Mouse (Mus musculus): ENCODE data around the gene Cutal. TPM values are rescaled to one million over a fixed set of nuclear protein-coding genes. Genes with fewer than 3 reads are reported as not detected.

Cutal gene
- polyA plus RNA-seq, 1 experiment from 2014 or later = 0.75 TPM

DNA sequence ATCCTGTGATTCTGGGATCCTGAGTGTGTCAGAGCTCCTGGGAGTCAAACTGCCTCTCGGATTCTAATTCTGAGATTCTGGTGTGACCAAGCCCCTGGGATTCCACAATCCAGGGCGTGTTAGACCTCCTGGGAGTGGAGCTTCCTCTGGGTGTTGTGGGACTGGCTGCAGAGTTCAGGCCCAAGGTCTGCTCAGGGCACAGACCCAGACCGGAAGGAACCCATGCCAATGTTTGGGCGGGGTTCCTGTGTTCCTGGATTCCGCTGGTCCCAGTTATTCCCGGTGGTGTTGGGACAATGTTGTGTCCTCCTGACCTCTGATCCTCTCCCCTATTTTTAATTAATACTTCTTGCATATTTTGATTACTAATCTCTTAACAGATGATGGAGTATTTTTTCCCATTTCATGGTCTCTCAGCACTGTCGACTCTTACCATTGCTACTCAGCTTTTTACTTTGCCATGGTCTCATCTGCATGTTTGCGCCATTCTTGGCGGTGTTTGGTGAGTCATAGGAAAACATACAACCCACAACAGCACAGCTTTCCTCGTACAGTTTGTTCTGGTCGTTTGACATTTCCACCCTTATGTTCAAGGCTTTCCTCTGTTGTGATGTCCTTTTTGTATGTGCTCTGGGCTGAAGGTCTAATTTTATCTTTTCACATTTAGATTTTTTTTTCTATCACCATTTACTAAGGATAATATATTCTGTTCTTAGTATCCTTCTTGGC lies 30.8 kb upstream of the Cutal start:
- Histone ChIP-seq H3K4me2 (no peak overlapping the region), H3K9ac (no peak overlapping the region), H3K36me3 (no peaks in the 10 kb centered on the region), H3K27me3 (0 out of 2 replicates have a peak, but pooled peaks cover 2% of the 10 kb centered on the region), H3K9me3 (no peaks in the 10 kb centered on the region), H3K27ac (no peak overlapping the region), H3K4me1 (no peaks in the 10 kb centered on the region), H3K4me3 (no peak overlapping the region)
- no peak for ATAC-seq (ENCODE audit: borderline replicate concordance, extremely low read depth, low FRiP score, low TSS enrichment)
- 71% methylated on average over 11 of the region's 11 CpGs for WGBS

DNA sequence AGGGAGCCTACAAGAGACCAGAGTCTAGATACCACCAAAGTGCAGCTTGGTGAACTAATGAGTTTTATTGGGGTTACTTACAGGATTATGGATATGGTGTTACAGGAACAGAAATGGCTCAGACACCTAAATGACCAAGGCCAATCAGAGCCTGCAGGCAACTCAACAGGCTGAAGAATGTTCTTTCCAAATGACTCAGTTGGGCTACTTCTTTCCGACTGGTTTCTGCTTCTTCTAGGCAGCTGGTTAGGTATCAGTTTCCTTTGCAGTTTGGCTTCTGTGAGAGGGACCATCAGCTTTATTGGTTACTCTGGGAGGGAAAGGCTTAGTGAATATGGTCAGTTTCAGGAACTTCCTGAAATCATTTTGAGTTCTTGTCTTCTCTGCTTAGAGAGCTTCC lies 26.5 kb upstream of the Cutal start:
- H3K4me1 ChIP-seq = no peaks in the 10 kb centered on the region
- no peak overlapping the region for H3K4me3 ChIP-seq
- H3K27me3 ChIP-seq = no peaks in the 10 kb centered on the region
- ATAC-seq (ENCODE audit: borderline replicate concordance, extremely low read depth, low FRiP score, low TSS enrichment) = no peak
- peaks cover 30% of the 10 kb centered on the region for H3K36me3 ChIP-seq
- H3K9me3 ChIP-seq = no peaks in the 10 kb centered on the region
- H3K9ac ChIP-seq = no peak overlapping the region
- 83% methylated on average over 1 of the region's 1 CpGs for WGBS
- H3K4me2 ChIP-seq = no peak overlapping the region
- no peak overlapping the region for H3K27ac ChIP-seq

DNA sequence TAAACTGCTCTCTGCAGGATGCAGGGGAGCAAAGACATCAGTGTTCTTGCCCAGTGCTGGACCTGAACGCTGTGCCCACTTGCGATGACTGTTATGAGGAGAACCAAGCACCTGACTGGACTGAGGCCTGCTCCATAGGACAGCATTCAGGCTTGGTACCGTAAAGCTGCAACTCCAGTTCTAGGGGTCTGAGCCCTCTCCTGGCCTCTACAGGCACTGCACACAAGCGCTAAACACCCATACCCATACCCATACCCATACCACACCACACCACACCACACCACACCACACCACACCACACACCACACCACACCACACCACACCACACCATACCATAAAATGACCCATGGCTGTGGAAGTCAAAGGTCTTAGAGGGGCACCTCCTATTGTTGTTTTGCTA lies 18.9 kb upstream of the Cutal start:
- 90% methylated on average over 4 of the region's 4 CpGs for WGBS
- H3K27ac ChIP-seq = no peak overlapping the region

DNA sequence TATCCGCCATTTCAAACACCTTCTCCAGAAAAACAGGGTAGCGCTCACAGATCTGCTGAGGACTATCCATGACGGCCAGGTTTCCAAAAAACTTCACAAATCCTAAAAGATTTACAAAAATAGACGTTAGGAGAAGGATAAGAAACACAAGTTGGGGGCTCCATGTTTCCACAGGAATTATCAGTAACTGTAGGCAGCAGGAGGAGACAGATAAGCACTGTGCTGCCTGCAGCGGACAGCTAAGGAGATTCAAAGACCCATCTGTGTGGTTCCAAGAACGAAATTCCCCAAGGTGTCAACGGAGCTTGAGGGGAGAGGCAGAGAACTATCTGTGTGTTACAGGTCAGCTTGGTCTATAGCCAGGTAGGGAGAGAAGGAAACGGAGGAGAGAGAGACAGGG lies 16.5 kb upstream of the Cutal start:
- Histone ChIP-seq H3K4me3 (no peak overlapping the region), H3K9ac (no peak overlapping the region), H3K27ac (no peak overlapping the region), H3K4me1 (no peaks in the 10 kb centered on the region), H3K27me3 (no peaks in the 10 kb centered on the region), H3K36me3 (peaks cover 83% of the 10 kb centered on the region), H3K9me3 (no peaks in the 10 kb centered on the region), H3K4me2 (no peak overlapping the region)
- ATAC-seq (ENCODE audit: borderline replicate concordance, extremely low read depth, low FRiP score, low TSS enrichment) = no peak
- WGBS = 89% methylated on average over 8 of the region's 8 CpGs

More for the DNA sequence above, 18.9 kb upstream of the Cutal start:
- H3K4me3 ChIP-seq = no peak overlapping the region
- H3K27me3 ChIP-seq = no peaks in the 10 kb centered on the region
- no peaks in the 10 kb centered on the region for H3K4me1 ChIP-seq
- H3K9me3 ChIP-seq = no peaks in the 10 kb centered on the region
- no peak for ATAC-seq (ENCODE audit: borderline replicate concordance, extremely low read depth, low FRiP score, low TSS enrichment)
- no peak overlapping the region for H3K4me2 ChIP-seq
- no peak overlapping the region for H3K9ac ChIP-seq
- peaks cover 89% of the 10 kb centered on the region for H3K36me3 ChIP-seq

DNA sequence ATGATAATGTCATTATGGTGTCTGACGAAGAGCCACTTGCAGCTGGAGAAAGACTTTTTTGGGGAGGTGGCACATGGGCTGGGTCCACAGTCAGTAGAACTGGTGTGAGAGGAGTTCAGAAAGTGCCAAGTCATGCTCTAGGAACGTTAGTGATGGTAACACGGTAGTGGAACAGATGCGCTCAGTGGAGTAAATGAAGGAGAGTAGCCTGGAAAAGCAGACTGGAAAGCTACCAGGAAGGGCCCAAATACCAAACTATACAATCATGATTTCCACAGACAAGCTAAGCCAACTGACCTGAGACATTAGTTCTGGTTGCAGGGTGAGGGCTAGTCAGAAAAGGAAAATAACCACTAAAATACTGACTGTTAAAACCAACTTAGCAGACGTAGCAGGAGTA lies 4.5 kb upstream of the Cutal start:
- ATAC-seq (ENCODE audit: borderline replicate concordance, extremely low read depth, low FRiP score, low TSS enrichment) = no peak
- H3K9me3 ChIP-seq = no peaks in the 10 kb centered on the region
- 27% methylated on average over 5 of the region's 5 CpGs for WGBS
- H3K9ac ChIP-seq = peak overlapping the region; percentile 36
- no peak overlapping the region for H3K27ac ChIP-seq
- H3K4me3 ChIP-seq = peak overlapping the region; percentile 94
- H3K4me2 ChIP-seq = peak overlapping the region; percentile 64
- H3K4me1 ChIP-seq = peaks cover 32% of the 10 kb centered on the region
- H3K36me3 ChIP-seq = peaks cover 14% of the 10 kb centered on the region
- peaks cover 14% of the 10 kb centered on the region; the same call in 1 of the 2 replicates for H3K27me3 ChIP-seq

DNA sequence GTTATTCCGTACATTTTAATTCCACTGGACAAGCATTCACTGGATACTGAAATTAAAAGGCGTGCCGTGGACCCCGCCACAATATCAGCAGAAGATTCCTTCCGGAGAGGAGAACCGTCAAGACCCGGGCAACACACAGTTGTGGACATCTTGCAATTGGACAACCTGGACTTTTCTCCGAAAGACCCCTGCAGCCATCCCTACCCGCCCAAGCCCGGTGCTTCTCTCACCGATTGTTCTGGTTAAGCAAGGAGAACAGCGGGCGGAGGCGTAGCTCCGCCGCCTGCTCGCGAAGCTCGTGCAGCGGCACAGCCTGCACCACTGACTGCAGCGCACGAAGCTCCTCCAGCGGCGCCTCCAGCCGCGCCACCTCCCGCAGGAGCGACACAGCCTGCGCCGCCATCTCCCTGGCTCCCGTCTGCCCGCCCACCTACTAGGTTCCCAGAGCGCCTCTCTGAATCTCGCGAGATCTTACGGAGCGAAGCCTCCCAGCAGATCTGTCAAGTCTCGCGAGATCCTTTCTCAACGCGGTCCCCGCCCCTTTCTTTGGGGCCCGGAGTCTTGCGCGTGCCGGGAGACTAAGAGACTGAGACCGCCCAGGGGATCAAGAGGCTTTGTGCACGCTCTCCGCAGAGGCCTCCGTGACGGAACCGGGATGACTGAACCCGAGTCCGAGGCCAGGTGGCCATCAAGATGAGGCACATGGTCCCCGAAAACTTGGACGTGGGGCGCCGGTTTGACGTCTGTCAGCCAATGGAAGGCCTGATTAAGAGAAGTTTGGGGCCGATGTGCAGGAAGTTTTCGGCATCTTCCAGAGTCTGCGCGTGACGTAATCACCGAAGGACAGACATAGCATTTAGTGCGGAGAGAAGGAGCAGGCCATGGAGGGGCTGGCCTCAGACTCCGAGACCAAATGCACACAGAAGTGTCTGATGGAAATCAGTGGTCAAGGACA lies 3.4 kb upstream of the Cutal start:
- peak overlapping the region; percentile 91 for H3K9ac ChIP-seq
- peak overlapping the region; percentile 94 for H3K4me3 ChIP-seq
- ATAC-seq (ENCODE audit: borderline replicate concordance, extremely low read depth, low FRiP score, low TSS enrichment) = peak; percentile 96
- H3K4me2 ChIP-seq = peak overlapping the region; percentile 64
- H3K27me3 ChIP-seq = peaks cover 20% of the 10 kb centered on the region; the same call in 1 of the 2 replicates
- peak overlapping the region; percentile 94 for H3K27ac ChIP-seq
- peaks cover 3% of the 10 kb centered on the region; the same call in 1 of the 2 replicates for H3K36me3 ChIP-seq
- H3K4me1 ChIP-seq = peaks cover 34% of the 10 kb centered on the region
- H3K9me3 ChIP-seq = no peaks in the 10 kb centered on the region
- under 1% methylated on average over 67 of the region's 67 CpGs for WGBS

DNA sequence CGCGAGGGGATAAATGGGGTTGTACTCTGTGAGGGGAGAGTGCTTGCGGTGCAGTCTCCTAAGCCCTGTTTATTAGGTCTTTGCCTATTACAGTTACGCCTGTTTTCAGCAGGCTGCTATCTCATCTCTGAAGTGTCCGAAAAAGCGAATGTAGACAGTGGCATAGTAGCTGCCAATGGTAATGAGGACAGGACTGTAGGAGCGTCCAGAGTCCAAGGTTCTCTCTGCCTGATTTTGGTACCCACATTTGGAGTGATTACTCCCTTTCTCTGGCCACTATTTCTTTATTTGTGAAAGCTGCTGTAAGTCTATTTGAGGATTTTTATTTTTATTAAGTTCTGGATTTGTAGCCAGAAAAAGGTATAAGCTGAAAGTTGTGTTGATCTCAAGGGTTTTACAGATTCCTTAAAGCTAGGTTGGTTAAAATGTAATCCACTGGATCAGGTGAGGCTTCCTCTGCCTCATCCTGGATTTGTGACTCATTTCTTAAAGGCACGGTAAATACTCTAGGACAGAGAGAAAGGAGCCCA lies 685 bp downstream of the Cutal start, which contains the start of gene Psmd5:
Gene Psmd5 (minus strand): TSS at position 153 of the 530 bp plus-strand sequence.
- no peak for ATAC-seq (ENCODE audit: borderline replicate concordance, extremely low read depth, low FRiP score, low TSS enrichment)
- peak within 1 kb of the TSS; percentile 25 for H3K4me3 ChIP-seq
- peaks cover 19% of the 10 kb centered on the region for H3K4me1 ChIP-seq
- no peaks in the 10 kb centered on the region for H3K9me3 ChIP-seq
- H3K9ac ChIP-seq = peak within 1 kb of the TSS; percentile 37
- H3K27me3 ChIP-seq = peaks cover 20% of the 10 kb centered on the region; the same call in 1 of the 2 replicates
- WGBS = 11% methylated on average over 8 of the region's 8 CpGs
- H3K27ac ChIP-seq = no peak within 1 kb of the TSS
- H3K4me2 ChIP-seq = peak within 1 kb of the TSS; percentile 56
- H3K36me3 ChIP-seq = no peaks in the 10 kb centered on the region

DNA sequence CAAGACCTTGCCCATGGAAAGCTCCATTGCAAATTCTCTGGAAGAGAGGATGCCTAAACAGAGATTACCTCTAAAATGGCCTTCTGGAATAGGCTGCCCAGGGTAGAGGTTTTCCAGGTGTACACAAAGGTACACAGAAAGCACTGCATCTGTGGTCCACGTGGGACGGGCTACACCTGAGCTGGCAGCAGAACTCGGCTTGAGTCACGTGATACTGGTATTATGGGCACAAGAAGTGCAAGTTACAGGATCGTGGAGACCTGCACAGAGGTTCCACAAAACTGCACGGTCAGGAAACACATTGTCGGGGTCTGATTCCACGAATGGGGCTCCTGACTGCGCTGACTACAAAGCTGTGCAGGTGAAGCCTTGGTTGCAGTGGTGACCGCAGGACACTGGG lies 5.9 kb downstream of the Cutal start:
- Histone ChIP-seq H3K4me3 (no peak overlapping the region), H3K36me3 (no peaks in the 10 kb centered on the region), H3K4me1 (0 out of 2 replicates have a peak, but pooled peaks cover 2% of the 10 kb centered on the region), H3K9ac (no peak overlapping the region), H3K4me2 (no peak overlapping the region), H3K27ac (no peak overlapping the region), H3K9me3 (no peaks in the 10 kb centered on the region), H3K27me3 (peaks cover 2% of the 10 kb centered on the region; the same call in 1 of the 2 replicates)
- WGBS = 88% methylated on average over 10 of the region's 10 CpGs
- ATAC-seq (ENCODE audit: borderline replicate concordance, extremely low read depth, low FRiP score, low TSS enrichment) = no peak

DNA sequence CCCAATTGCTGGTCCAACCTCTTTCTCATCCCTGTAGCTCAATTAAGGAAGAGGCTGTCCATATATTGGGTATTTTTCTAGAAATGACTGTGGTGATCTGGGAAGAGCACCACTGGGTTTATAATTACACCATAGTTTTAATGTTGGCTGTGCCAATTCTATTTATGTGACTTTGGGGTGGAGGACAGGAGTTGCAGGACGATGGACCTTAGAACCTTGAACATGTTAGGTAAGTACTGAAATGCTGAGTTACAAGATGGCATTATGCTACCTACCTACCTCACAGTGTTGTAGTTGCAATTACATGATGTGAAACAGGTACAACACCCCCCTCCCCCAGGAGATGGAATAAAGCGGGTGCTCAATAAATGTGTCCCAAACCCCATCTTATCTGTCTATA lies 8.6 kb downstream of the Cutal start:
- no peaks in the 10 kb centered on the region for H3K9me3 ChIP-seq
- H3K4me2 ChIP-seq = no peak overlapping the region
- no peak overlapping the region for H3K27ac ChIP-seq
- H3K36me3 ChIP-seq = no peaks in the 10 kb centered on the region
- 0 out of 2 replicates have a peak, but pooled peaks cover 2% of the 10 kb centered on the region for H3K4me1 ChIP-seq
- H3K27me3 ChIP-seq = no peaks in the 10 kb centered on the region
- no peak for ATAC-seq (ENCODE audit: borderline replicate concordance, extremely low read depth, low FRiP score, low TSS enrichment)
- no peak overlapping the region for H3K9ac ChIP-seq
- H3K4me3 ChIP-seq = no peak overlapping the region
- 80% methylated on average over 2 of the region's 2 CpGs for WGBS

DNA sequence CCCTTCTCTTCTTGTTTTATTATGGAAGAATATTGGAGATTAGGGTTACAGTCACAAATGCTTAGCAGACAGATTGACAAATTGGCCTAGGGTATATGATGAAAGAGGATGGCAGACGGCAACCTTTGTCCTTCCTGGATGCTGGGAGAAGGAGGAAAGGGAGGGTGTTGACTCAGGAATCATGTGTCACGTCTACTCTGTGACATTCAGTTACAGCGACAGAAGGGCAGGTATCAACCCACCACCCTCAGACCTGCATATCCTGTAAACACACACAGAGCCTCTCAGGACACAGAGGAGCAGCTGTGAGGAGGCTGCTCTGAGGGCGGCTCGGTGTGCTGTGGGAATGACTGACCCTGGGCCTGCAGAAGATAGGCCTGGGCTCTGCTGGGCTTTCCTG lies 9.0 kb downstream of the Cutal start:
- Histone ChIP-seq H3K36me3 (no peaks in the 10 kb centered on the region), H3K9ac (no peak overlapping the region), H3K9me3 (no peaks in the 10 kb centered on the region), H3K4me1 (0 out of 2 replicates have a peak, but pooled peaks cover 2% of the 10 kb centered on the region), H3K4me3 (no peak overlapping the region), H3K27me3 (no peaks in the 10 kb centered on the region), H3K4me2 (no peak overlapping the region), H3K27ac (no peak overlapping the region)
- WGBS = 20% methylated on average over 5 of the region's 5 CpGs
- ATAC-seq (ENCODE audit: borderline replicate concordance, extremely low read depth, low FRiP score, low TSS enrichment) = no peak

DNA sequence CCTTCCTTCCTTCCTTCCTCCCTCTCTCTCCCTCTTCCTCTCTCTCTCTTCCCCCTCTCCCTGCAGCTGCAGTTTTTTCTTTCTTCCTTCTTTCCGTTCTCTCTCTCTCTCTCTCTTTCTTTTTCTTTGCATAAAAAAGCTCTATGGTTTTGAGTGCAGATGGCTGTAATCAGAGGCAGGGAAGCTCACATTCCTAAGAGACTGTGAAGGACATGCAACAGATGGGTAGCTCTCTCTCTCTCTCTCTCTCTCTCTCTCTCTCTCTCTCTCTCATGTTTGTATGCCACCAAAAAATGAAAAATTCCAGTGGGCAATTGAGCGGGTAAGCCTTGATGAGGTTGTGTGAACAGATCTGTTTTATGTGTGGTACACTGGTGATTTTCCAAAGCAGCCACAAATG lies 10.0 kb downstream of the Cutal start:
- ATAC-seq (ENCODE audit: borderline replicate concordance, extremely low read depth, low FRiP score, low TSS enrichment) = no peak; the same call in 1 of the 2 replicates
- WGBS = 39% methylated on average over 2 of the region's 2 CpGs
- Histone ChIP-seq H3K9ac (no peak overlapping the region), H3K4me3 (no peak overlapping the region), H3K27ac (0 out of 2 replicates have a peak overlapping the region, but pooled peaks have one; percentile 47), H3K9me3 (no peaks in the 10 kb centered on the region), H3K4me2 (no peak overlapping the region), H3K36me3 (no peaks in the 10 kb centered on the region), H3K4me1 (0 out of 2 replicates have a peak, but pooled peaks cover 2% of the 10 kb centered on the region), H3K27me3 (no peaks in the 10 kb centered on the region)

Measured in lung, embryonic 15.5 days (tissue).